Mouse (Mus musculus): ENCODE results near the gene Magohb. TPM values are rescaled to one million over a fixed set of nuclear protein-coding genes. Genes with fewer than 3 reads are reported as not detected.
A peak's percentile ranks its signal among the peaks of the same experiment; 100 is the strongest.

Gene Magohb
- polyA plus RNA-seq (2015; fragmentation: Nextera tagmentation; extraction: Ambion mirVana) = 46.4 and 49.9 TPM in 2 replicates

- Histone ChIP-seq H3K4me1 (replicated peaks; ENCODE audit: control insufficient read depth, insufficient read depth, low read length) (peaks cover 11% of the 10 kb centered on the region), H3K9ac (replicated peaks; ENCODE audit: low read depth, low read length) (peak within 1 kb of the TSS; percentile 70), H3K27me3 (replicated peaks; ENCODE audit: control insufficient read depth, insufficient read depth, low read length) (0 out of 2 replicates have a peak, but pooled peaks cover 2% of the 10 kb centered on the region), H3K36me3 (ENCODE audit: control insufficient read depth, insufficient read depth) (no peaks in the 10 kb centered on the region), H3K4me2 (ENCODE audit: low read length) (peak within 1 kb of the TSS; percentile 74), H3K27ac (ENCODE audit: low read length) (peak within 1 kb of the TSS; percentile 82), H3K9me3 (ENCODE audit: control insufficient read depth, low read length) (no peaks in the 10 kb centered on the region), H3K4me3 (replicated peaks; ENCODE audit: low read length) (peak within 1 kb of the TSS; percentile 81)
- peak; percentile 89 for ATAC-seq
- 1% methylated on average over 51 of the region's 51 CpGs for WGBS
These were observed at the start of gene Magohb for GRCm38 (mm10) chr6:131292991-131293788. Gene Magohb (minus strand): TSS chr6:131293244.

DNA sequence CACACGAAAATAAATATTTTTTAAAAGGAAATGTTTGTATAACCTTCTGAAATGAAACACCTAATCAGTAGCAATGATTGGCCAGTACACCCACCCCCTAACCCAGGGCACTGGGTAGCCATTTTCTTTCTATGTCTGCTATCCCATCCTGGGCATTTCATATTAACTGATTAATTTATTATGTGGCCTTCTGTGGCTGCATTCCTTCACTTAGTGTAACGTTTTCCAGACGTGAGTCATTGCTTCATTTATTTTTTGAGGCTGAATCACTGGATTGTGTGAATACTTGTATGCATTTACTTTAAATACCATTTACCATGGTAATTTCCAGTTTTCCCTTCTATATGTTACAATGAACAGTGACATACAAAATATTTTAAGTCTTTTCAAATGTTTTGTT is 47.0 kb upstream of the Magohb start:
- H3K27me3 ChIP-seq (replicated peaks; ENCODE audit: control insufficient read depth, insufficient read depth, low read length) = no peaks in the 10 kb centered on the region
- H3K4me2 ChIP-seq (ENCODE audit: low read length) = no peak overlapping the region
- 77% methylated on average over 3 of the region's 3 CpGs for WGBS
- no peaks in the 10 kb centered on the region for H3K36me3 ChIP-seq (ENCODE audit: control insufficient read depth, insufficient read depth)
- no peaks in the 10 kb centered on the region for H3K4me1 ChIP-seq (replicated peaks; ENCODE audit: control insufficient read depth, insufficient read depth, low read length)
- no peak overlapping the region for H3K4me3 ChIP-seq (replicated peaks; ENCODE audit: low read length)
- no peak overlapping the region for H3K27ac ChIP-seq (ENCODE audit: low read length)
- no peaks in the 10 kb centered on the region for H3K9me3 ChIP-seq (ENCODE audit: control insufficient read depth, low read length)
- no peak overlapping the region for H3K9ac ChIP-seq (replicated peaks; ENCODE audit: low read depth, low read length)
- no peak for ATAC-seq

- Histone ChIP-seq H3K4me2 (ENCODE audit: low read length) (no peak overlapping the region), H3K9ac (replicated peaks; ENCODE audit: low read depth, low read length) (no peak overlapping the region), H3K4me3 (replicated peaks; ENCODE audit: low read length) (no peak overlapping the region), H3K9me3 (ENCODE audit: control insufficient read depth, low read length) (no peaks in the 10 kb centered on the region), H3K36me3 (ENCODE audit: control insufficient read depth, insufficient read depth) (no peaks in the 10 kb centered on the region), H3K4me1 (replicated peaks; ENCODE audit: control insufficient read depth, insufficient read depth, low read length) (no peaks in the 10 kb centered on the region), H3K27me3 (replicated peaks; ENCODE audit: control insufficient read depth, insufficient read depth, low read length) (no peaks in the 10 kb centered on the region), H3K27ac (ENCODE audit: low read length) (no peak overlapping the region)
- no peak for ATAC-seq
- 78% methylated on average over 3 of the region's 3 CpGs for WGBS
These were observed 46.3 kb upstream of the Magohb start for GRCm38 (mm10) chr6:131339309-131339708.

GRCm38 (mm10) chr6:131338787-131339186 is 45.7 kb upstream of the Magohb start:
- Histone ChIP-seq H3K4me2 (ENCODE audit: low read length) (no peak overlapping the region), H3K4me1 (replicated peaks; ENCODE audit: control insufficient read depth, insufficient read depth, low read length) (no peaks in the 10 kb centered on the region), H3K27ac (ENCODE audit: low read length) (no peak overlapping the region), H3K9ac (replicated peaks; ENCODE audit: low read depth, low read length) (no peak overlapping the region), H3K9me3 (ENCODE audit: control insufficient read depth, low read length) (no peaks in the 10 kb centered on the region), H3K4me3 (replicated peaks; ENCODE audit: low read length) (no peak overlapping the region), H3K27me3 (replicated peaks; ENCODE audit: control insufficient read depth, insufficient read depth, low read length) (no peaks in the 10 kb centered on the region), H3K36me3 (ENCODE audit: control insufficient read depth, insufficient read depth) (no peaks in the 10 kb centered on the region)
- ATAC-seq = no peak
- 81% methylated on average over 1 of the region's 1 CpGs for WGBS

DNA sequence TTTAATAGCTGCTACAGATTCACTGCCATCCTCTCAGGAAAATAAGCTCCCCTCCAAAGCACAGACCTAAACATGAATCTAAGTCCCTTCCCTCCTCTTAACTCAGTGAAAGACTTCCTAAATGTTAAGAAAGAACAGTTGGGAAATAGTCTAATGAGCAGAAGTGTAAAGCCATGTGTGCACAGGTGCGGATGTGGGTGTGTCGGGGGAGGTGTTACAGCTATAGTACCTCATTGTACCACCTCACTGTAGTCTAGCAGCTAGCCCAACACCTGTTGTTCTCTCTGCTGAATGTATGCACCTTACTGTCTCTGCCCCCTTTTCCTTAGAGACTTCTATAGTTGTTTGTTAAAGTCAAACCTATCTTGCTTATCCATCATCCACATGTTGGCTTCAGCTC is 34.0 kb upstream of the Magohb start:
- Histone ChIP-seq H3K9me3 (ENCODE audit: control insufficient read depth, low read length) (no peaks in the 10 kb centered on the region), H3K4me3 (replicated peaks; ENCODE audit: low read length) (no peak overlapping the region), H3K4me1 (replicated peaks; ENCODE audit: control insufficient read depth, insufficient read depth, low read length) (no peaks in the 10 kb centered on the region), H3K9ac (replicated peaks; ENCODE audit: low read depth, low read length) (no peak overlapping the region), H3K36me3 (ENCODE audit: control insufficient read depth, insufficient read depth) (no peaks in the 10 kb centered on the region), H3K27me3 (replicated peaks; ENCODE audit: control insufficient read depth, insufficient read depth, low read length) (no peaks in the 10 kb centered on the region), H3K27ac (ENCODE audit: low read length) (no peak overlapping the region), H3K4me2 (ENCODE audit: low read length) (no peak overlapping the region)
- no peak for ATAC-seq
- 87% methylated on average over 2 of the region's 2 CpGs for WGBS

DNA sequence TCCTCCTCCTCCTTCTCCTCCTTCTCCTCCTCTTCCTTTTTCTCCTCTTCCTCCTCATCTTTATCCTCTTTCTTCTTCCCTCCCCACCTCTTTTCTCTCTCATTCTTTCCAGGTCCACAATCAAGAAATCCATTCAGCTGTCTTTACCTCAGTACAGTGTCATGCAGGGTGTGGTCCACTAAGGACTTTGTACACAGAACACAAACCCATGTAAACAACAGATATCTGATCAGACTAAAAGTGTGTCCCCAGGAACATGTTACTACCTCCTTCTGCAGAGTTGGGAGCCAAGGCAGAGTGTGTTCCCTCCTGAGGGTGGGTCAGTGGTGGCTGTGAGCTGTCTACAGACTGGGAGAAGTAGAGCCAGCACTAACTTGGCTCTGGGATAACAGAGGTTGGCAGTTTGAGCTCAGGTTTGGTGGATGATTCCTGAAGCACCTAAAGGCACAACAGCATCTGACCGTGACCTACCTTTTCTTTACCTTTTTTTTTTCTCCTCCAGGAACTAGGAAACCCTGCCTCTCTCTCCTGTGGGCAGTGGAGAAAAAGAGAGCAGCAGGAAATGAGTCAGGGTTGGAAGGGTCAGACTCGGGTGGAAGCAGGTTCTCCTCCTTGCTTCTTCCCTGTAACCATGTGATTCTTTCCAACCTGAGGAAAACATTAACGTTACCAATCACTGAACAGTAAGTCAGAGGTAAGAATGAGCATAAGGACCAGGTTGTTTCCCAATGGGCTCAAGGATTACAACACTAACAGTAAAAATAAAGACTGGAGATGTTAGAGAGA is 29.0 kb upstream of the Magohb start:
- no peak overlapping the region for H3K4me2 ChIP-seq (ENCODE audit: low read length)
- no peak overlapping the region for H3K27ac ChIP-seq (ENCODE audit: low read length)
- H3K4me1 ChIP-seq (replicated peaks; ENCODE audit: control insufficient read depth, insufficient read depth, low read length) = no peaks in the 10 kb centered on the region
- H3K9ac ChIP-seq (replicated peaks; ENCODE audit: low read depth, low read length) = no peak overlapping the region
- H3K4me3 ChIP-seq (replicated peaks; ENCODE audit: low read length) = no peak overlapping the region
- no peaks in the 10 kb centered on the region for H3K9me3 ChIP-seq (ENCODE audit: control insufficient read depth, low read length)
- no peaks in the 10 kb centered on the region for H3K36me3 ChIP-seq (ENCODE audit: control insufficient read depth, insufficient read depth)
- no peaks in the 10 kb centered on the region for H3K27me3 ChIP-seq (replicated peaks; ENCODE audit: control insufficient read depth, insufficient read depth, low read length)
- no peak for ATAC-seq
- WGBS = 83% methylated on average over 3 of the region's 3 CpGs

- no peaks in the 10 kb centered on the region for H3K9me3 ChIP-seq (ENCODE audit: control insufficient read depth, low read length)
- ATAC-seq = no peak
- WGBS = 87% methylated on average over 7 of the region's 7 CpGs
These were observed 23.4 kb upstream of the Magohb start for GRCm38 (mm10) chr6:131316155-131317101.

DNA sequence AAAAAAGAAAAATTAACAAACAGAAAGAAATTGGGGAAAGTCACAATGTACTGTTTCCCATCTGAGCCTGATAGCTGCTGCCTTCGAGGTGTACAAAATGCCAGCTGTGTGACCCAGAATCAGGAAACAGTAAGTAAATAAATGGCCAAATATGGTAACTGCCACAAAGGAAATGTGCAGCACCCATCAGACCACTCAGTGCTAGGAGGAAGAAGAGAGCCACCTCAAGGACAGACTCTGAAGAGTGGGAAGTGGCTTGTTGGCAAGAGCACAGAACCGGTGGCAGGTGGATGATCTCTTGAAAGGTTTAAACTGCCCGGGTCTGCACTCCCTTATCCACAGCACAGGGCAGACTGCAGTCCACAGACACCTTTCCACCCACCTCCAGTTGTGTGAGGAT is 15.0 kb upstream of the Magohb start:
- Histone ChIP-seq H3K4me2 (ENCODE audit: low read length) (no peak overlapping the region), H3K36me3 (ENCODE audit: control insufficient read depth, insufficient read depth) (no peaks in the 10 kb centered on the region), H3K4me3 (replicated peaks; ENCODE audit: low read length) (no peak overlapping the region), H3K9me3 (ENCODE audit: control insufficient read depth, low read length) (no peaks in the 10 kb centered on the region), H3K27me3 (replicated peaks; ENCODE audit: control insufficient read depth, insufficient read depth, low read length) (no peaks in the 10 kb centered on the region), H3K9ac (replicated peaks; ENCODE audit: low read depth, low read length) (no peak overlapping the region), H3K27ac (ENCODE audit: low read length) (no peak overlapping the region), H3K4me1 (replicated peaks; ENCODE audit: control insufficient read depth, insufficient read depth, low read length) (no peaks in the 10 kb centered on the region)
- WGBS = 69% methylated on average over 3 of the region's 3 CpGs
- ATAC-seq = no peak

More at GRCm38 (mm10) chr6:131316155-131317101, 23.4 kb upstream of the Magohb start:
- H3K27me3 ChIP-seq (replicated peaks; ENCODE audit: control insufficient read depth, insufficient read depth, low read length) = no peaks in the 10 kb centered on the region
- no peak overlapping the region for H3K4me3 ChIP-seq (replicated peaks; ENCODE audit: low read length)
- no peak overlapping the region for H3K9ac ChIP-seq (replicated peaks; ENCODE audit: low read depth, low read length)
- no peak overlapping the region for H3K27ac ChIP-seq (ENCODE audit: low read length)
- H3K36me3 ChIP-seq (ENCODE audit: control insufficient read depth, insufficient read depth) = no peaks in the 10 kb centered on the region
- H3K4me1 ChIP-seq (replicated peaks; ENCODE audit: control insufficient read depth, insufficient read depth, low read length) = no peaks in the 10 kb centered on the region
- no peak overlapping the region for H3K4me2 ChIP-seq (ENCODE audit: low read length)

GRCm38 (mm10) chr6:131304776-131305175 is 11.7 kb upstream of the Magohb start:
- Histone ChIP-seq H3K4me1 (replicated peaks; ENCODE audit: control insufficient read depth, insufficient read depth, low read length) (no peaks in the 10 kb centered on the region), H3K9me3 (ENCODE audit: control insufficient read depth, low read length) (no peaks in the 10 kb centered on the region)
- WGBS = 65% methylated on average over 3 of the region's 3 CpGs

More at GRCm38 (mm10) chr6:131304776-131305175, 11.7 kb upstream of the Magohb start:
- no peaks in the 10 kb centered on the region for H3K27me3 ChIP-seq (replicated peaks; ENCODE audit: control insufficient read depth, insufficient read depth, low read length)
- no peak overlapping the region for H3K27ac ChIP-seq (ENCODE audit: low read length)
- no peak overlapping the region for H3K4me2 ChIP-seq (ENCODE audit: low read length)
- no peak overlapping the region for H3K4me3 ChIP-seq (replicated peaks; ENCODE audit: low read length)
- no peaks in the 10 kb centered on the region for H3K36me3 ChIP-seq (ENCODE audit: control insufficient read depth, insufficient read depth)
- ATAC-seq = no peak
- H3K9ac ChIP-seq (replicated peaks; ENCODE audit: low read depth, low read length) = no peak overlapping the region

All from forebrain, embryonic 16.5 days (tissue).